In the genomic region with DNA sequence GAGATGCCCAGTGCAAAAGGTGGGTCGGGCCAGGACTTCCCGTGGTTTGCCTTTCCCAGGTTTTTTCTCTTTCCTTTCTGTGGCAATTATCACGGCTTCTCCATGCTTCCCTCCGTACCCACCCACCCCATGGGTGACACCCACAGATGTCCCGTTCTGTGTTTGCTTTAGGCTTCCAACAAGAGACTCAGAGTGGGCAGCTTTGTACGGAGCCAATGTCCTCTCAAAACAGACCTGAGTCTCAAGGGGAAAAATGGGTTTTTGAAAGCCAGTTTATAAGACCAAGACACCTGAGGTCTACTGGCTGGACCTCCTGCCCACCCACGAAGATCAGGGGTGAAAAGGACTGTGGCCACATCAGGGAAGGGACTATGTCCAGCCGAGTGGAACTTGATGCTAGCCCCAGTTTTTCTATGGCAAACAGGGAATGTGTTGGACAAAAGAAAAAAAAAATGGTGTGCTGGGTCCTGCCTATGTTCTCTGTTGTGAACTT, we compare ENCODE assay signal across 14 mouse cellular contexts. TPM values are rescaled to one million over a fixed set of nuclear protein-coding genes. Genes with fewer than 3 reads are reported as not detected.
A peak's percentile ranks its signal among the peaks of the same experiment; 100 is the strongest.
DNase-seq lines count a peak whose midpoint lies in the region; ATAC-seq and TF ChIP-seq lines count a peak whose summit lies in the region.
"Had no signal": no experiment of that assay in that cellular context is flagged by ENCODE, and none has a peak within 500 bp of the region (broad histone marks: within the 10 kb centered on the region; RNA-seq: fewer than 3 reads in every experiment).

No protein-coding gene starts in this region.

- peaks cover 4% of the 10 kb centered on the region; the same call in 1 of the 2 replicates for H3K4me1 ChIP-seq in intestine, embryonic 15.5 days (replicated peaks)
- peaks cover 3% of the 10 kb centered on the region; the same call in 1 of the 2 replicates for H3K4me1 ChIP-seq in intestine, embryonic 16.5 days (ENCODE audit: control insufficient read depth, insufficient read depth, low read length)
- H3K4me1 ChIP-seq in embryonic facial prominence, embryonic 11.5 days (ENCODE audit: control insufficient read depth, insufficient read depth, low read length) = peaks cover 3% of the 10 kb centered on the region; the same call in 1 of the 2 replicates
- peaks cover 35% of the 10 kb centered on the region for H3K4me1 ChIP-seq in hindbrain, embryonic 12.5 days
- H3K4me1 ChIP-seq in midbrain, postnatal 0 days (ENCODE audit: insufficient read depth, low read length) = peaks cover 26% of the 10 kb centered on the region

- no peak overlapping the region for H3K27ac ChIP-seq in intestine, embryonic 15.5 days
- no peak overlapping the region for H3K27ac ChIP-seq in intestine, embryonic 16.5 days (ENCODE audit: low read length)
- no peak overlapping the region for H3K27ac ChIP-seq in embryonic facial prominence, embryonic 11.5 days (replicated peaks; ENCODE audit: low read depth, low read length)
- H3K27ac ChIP-seq in hindbrain, embryonic 12.5 days = peak overlapping the region; percentile 67; the same call in 1 of the 2 replicates
- peak overlapping the region; percentile 84 for H3K27ac ChIP-seq in midbrain, postnatal 0 days (ENCODE audit: low read depth, low read length)
- H3K27ac ChIP-seq: embryonic facial prominence, embryonic 15.5 days had no signal

- DNase-seq in embryonic facial prominence, embryonic 11.5 days (ENCODE audit: low spot score) = no peak
- no peak for DNase-seq in midbrain, postnatal 0 days (ENCODE audit: low spot score)
- DNase-seq in ovary, postnatal 14 days (ENCODE audit: low spot score) = no peak
- no peak for DNase-seq in testis, postnatal 10 days (ENCODE audit: low spot score)
- no peak for DNase-seq in gastrocnemius, postnatal 36 days
- DNase-seq: B cell, adult 2 months had no signal

- intact Hi-C loops in gastrocnemius, postnatal 36 days (cut with DNase I) = no loop called here

- 0 out of 2 replicates have a peak overlapping the region, but pooled peaks have one; percentile 41 for H3K4me2 ChIP-seq in intestine, embryonic 15.5 days (replicated peaks)
- H3K4me2 ChIP-seq in intestine, embryonic 16.5 days (ENCODE audit: low read depth, low read length) = no peak overlapping the region
- H3K4me2 ChIP-seq in embryonic facial prominence, embryonic 11.5 days (ENCODE audit: low read depth, low read length) = peak overlapping the region; percentile 26
- H3K4me2 ChIP-seq in hindbrain, embryonic 12.5 days (replicated peaks) = peak overlapping the region; percentile 61
- peak overlapping the region; percentile 64 for H3K4me2 ChIP-seq in midbrain, postnatal 0 days (ENCODE audit: low read depth, low read length, poor library complexity, severe bottlenecking)

- no peak overlapping the region for H3K9ac ChIP-seq in intestine, embryonic 15.5 days
- H3K9ac ChIP-seq in intestine, embryonic 16.5 days (ENCODE audit: low read depth, low read length) = no peak overlapping the region
- no peak overlapping the region for H3K9ac ChIP-seq in embryonic facial prominence, embryonic 11.5 days (replicated peaks; ENCODE audit: low read length)
- peak overlapping the region; percentile 78 for H3K9ac ChIP-seq in hindbrain, embryonic 12.5 days
- peak overlapping the region; percentile 83 for H3K9ac ChIP-seq in midbrain, postnatal 0 days (replicated peaks; ENCODE audit: low read length, poor library complexity, severe bottlenecking)
- H3K9ac ChIP-seq: embryonic facial prominence, embryonic 15.5 days had no signal

- peaks cover 80% of the 10 kb centered on the region for H3K27me3 ChIP-seq in intestine, embryonic 15.5 days (replicated peaks)
- peaks cover 71% of the 10 kb centered on the region for H3K27me3 ChIP-seq in intestine, embryonic 16.5 days (replicated peaks; ENCODE audit: control insufficient read depth, insufficient read depth, low read length)
- H3K27me3 ChIP-seq in embryonic facial prominence, embryonic 11.5 days (ENCODE audit: control insufficient read depth, insufficient read depth, low read length) = peaks cover 33% of the 10 kb centered on the region
- H3K27me3 ChIP-seq in hindbrain, embryonic 12.5 days = peaks cover 56% of the 10 kb centered on the region
- H3K27me3 ChIP-seq in midbrain, postnatal 0 days (ENCODE audit: insufficient read depth, low read length) = no peaks in the 10 kb centered on the region

- no peaks in the 10 kb centered on the region for H3K9me3 ChIP-seq in intestine, embryonic 15.5 days
- no peaks in the 10 kb centered on the region for H3K9me3 ChIP-seq in intestine, embryonic 16.5 days (ENCODE audit: control insufficient read depth, low read length)
- no peaks in the 10 kb centered on the region for H3K9me3 ChIP-seq in embryonic facial prominence, embryonic 11.5 days (replicated peaks; ENCODE audit: control insufficient read depth, low read length)
- no peaks in the 10 kb centered on the region for H3K9me3 ChIP-seq in hindbrain, embryonic 12.5 days (replicated peaks)
- no peaks in the 10 kb centered on the region for H3K9me3 ChIP-seq in midbrain, postnatal 0 days (ENCODE audit: low read length)
- H3K9me3 ChIP-seq: embryonic facial prominence, embryonic 15.5 days had no signal

- no peak overlapping the region for H3K4me3 ChIP-seq in intestine, embryonic 15.5 days (replicated peaks)
- H3K4me3 ChIP-seq in intestine, embryonic 16.5 days (ENCODE audit: low read length) = no peak overlapping the region; the same call in 1 of the 2 replicates
- H3K4me3 ChIP-seq in embryonic facial prominence, embryonic 11.5 days (ENCODE audit: low read depth, low read length) = peak overlapping the region; percentile 29; the same call in 1 of the 2 replicates
- peak overlapping the region; percentile 60 for H3K4me3 ChIP-seq in hindbrain, embryonic 12.5 days
- H3K4me3 ChIP-seq in midbrain, postnatal 0 days (ENCODE audit: low read depth, low read length) = peak overlapping the region; percentile 79

- ATAC-seq in intestine, embryonic 15.5 days = no peak
- no peak for ATAC-seq in intestine, embryonic 16.5 days
- no peak for ATAC-seq in embryonic facial prominence, embryonic 11.5 days (replicated peaks; ENCODE audit: insufficient number of reproducible peaks, low FRiP score, low TSS enrichment, low read depth)
- ATAC-seq in hindbrain, embryonic 12.5 days (ENCODE audit: low FRiP score) = no peak
- no peak; the same call in 1 of the 2 replicates for ATAC-seq in midbrain, postnatal 0 days (ENCODE audit: low FRiP score)
- ATAC-seq: Patski had no signal

- TF ChIP-seq CTCF in midbrain, postnatal 0 days (IDR thresholded peaks at IDR 0.05) = no peak

- WGBS in intestine, embryonic 15.5 days = 14% methylated on average over 8 of the region's 8 CpGs
- 17% methylated on average over 8 of the region's 8 CpGs for WGBS in intestine, embryonic 16.5 days
- 15% methylated on average over 8 of the region's 8 CpGs for WGBS in embryonic facial prominence, embryonic 11.5 days
- WGBS in hindbrain, embryonic 12.5 days = 11% methylated on average over 8 of the region's 8 CpGs
- WGBS in midbrain, postnatal 0 days = 4% methylated on average over 8 of the region's 8 CpGs

- no peaks in the 10 kb centered on the region for H3K36me3 ChIP-seq in intestine, embryonic 15.5 days
- H3K36me3 ChIP-seq in intestine, embryonic 16.5 days (ENCODE audit: control insufficient read depth, insufficient read depth, low read length) = no peaks in the 10 kb centered on the region
- no peaks in the 10 kb centered on the region for H3K36me3 ChIP-seq in embryonic facial prominence, embryonic 11.5 days (replicated peaks; ENCODE audit: control insufficient read depth, insufficient read depth, low read depth, low read length)
- H3K36me3 ChIP-seq in hindbrain, embryonic 12.5 days = no peaks in the 10 kb centered on the region
- no peaks in the 10 kb centered on the region for H3K36me3 ChIP-seq in midbrain, postnatal 0 days (ENCODE audit: insufficient read depth, low read length)
- H3K36me3 ChIP-seq: embryonic facial prominence, embryonic 15.5 days had no signal

RNA-seq across cellular contexts. Expression of gene Slc6a1, which starts 0.9 kb away (rescaled TPM):
- polyA plus RNA-seq in intestine, embryonic 15.5 days (2015; fragmentation: Nextera tagmentation; extraction: Ambion mirVana) = 0.18 and 0.34 TPM in 2 replicates
- polyA plus RNA-seq in intestine, embryonic 16.5 days (2015; fragmentation: Nextera tagmentation; extraction: Ambion mirVana) = not detected in 2 replicates
- polyA plus RNA-seq in embryonic facial prominence, embryonic 11.5 days (2014; fragmentation: Nextera tagmentation; extraction: Ambion mirVana) = 2.7 and 3.0 TPM in 2 replicates
- polyA plus RNA-seq in hindbrain, embryonic 12.5 days (2016; fragmentation: Nextera tagmentation; extraction: Ambion mirVana) = 47.1 and 47.6 TPM in 2 replicates
- 434 and 507 TPM in 2 replicates for total RNA-seq in midbrain, postnatal 0 days (2014; rRNA removed)
- 208 and 221 TPM in 2 replicates for polyA plus RNA-seq in midbrain, postnatal 0 days (2015; fragmentation: Nextera tagmentation; extraction: Ambion mirVana)
- total RNA-seq in gastrocnemius, postnatal 36 days (2021) = under 1 TPM; 0.20 to 0.54 TPM
- total RNA-seq: adrenal gland, postnatal 14 days; liver, adult 2 months had no signal
- polyA plus RNA-seq: heart, postnatal 0 days; Patski had no signal

Comparison
In these comparisons a context has a peak if more than half of its experiments do, and no peak if none do; other contexts are left out.
1. H3K27ac ChIP-seq: peak in hindbrain, embryonic 12.5 days (single experiment) and midbrain, postnatal 0 days (single experiment); none in intestine, embryonic 15.5 days (single experiment), intestine, embryonic 16.5 days (single experiment) and embryonic facial prominence, embryonic 11.5 days (single experiment).
2. H3K4me3 ChIP-seq: peak in embryonic facial prominence, embryonic 11.5 days (single experiment), hindbrain, embryonic 12.5 days (single experiment) and midbrain, postnatal 0 days (single experiment); none in intestine, embryonic 15.5 days (single experiment) and intestine, embryonic 16.5 days (single experiment).
3. H3K9ac ChIP-seq: peak in hindbrain, embryonic 12.5 days (single experiment) and midbrain, postnatal 0 days (single experiment); none in intestine, embryonic 15.5 days (single experiment), intestine, embryonic 16.5 days (single experiment) and embryonic facial prominence, embryonic 11.5 days (single experiment).
4. RNA of gene Slc6a1, which starts 0.9 kb away (polyA plus RNA-seq): 208 to 221 TPM in midbrain, postnatal 0 days and 47.1 to 47.6 TPM in hindbrain, embryonic 12.5 days; 2.7 to 3.0 TPM in embryonic facial prominence, embryonic 11.5 days, 0.18 to 0.34 TPM in intestine, embryonic 15.5 days and not detected in intestine, embryonic 16.5 days; every median in the first group is over 10 times any median in the second.